Mouse (Mus musculus) spleen, adult 12 weeks (tissue): ENCODE measurements around the gene Wdr18.

Experiments
- DNase-seq: peaks from one replicate; pipeline ENCODE4 v3.0.0; 2022; ENCODE audit warnings: low spot score

Gene Wdr18

GRCm38 (mm10) chr10:79927324-79928029, 32.5 kb upstream of the Wdr18 start:
- DNase-seq = peak; percentile 47

DNA sequence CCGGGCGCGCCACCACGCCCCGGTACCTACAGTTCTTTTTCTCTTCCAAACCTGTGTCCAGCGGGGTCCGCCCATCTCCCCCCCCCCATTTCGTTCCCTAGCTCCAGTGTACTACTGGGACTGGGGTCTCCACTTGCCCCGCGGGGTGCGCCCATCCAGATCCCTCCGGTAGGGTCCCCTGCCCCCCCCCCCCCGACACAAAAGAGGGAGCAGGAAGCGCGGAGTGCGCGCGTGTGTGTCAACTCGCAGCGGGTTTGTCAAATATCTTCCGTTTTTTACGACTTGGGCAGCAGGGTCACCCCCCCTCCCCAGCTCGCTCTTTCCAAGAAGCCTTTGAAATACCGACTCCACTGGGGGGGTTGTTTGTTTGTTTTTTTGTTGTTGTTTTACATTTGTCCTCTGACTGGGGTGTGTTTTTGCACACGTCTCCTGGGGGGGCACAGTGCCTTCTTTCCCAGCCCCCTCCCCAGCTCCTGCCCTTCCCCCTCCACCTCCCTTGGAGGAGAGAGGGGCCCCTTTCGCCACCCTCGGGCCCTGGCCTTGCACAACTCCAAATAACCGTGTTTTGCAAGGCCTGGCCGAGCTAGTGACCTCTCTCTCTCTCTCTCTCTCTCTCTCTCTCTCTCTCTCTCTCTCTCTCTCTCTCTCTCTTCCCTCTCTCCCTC, 31.8 kb upstream of the Wdr18 start:
- no peak for DNase-seq

- no peak for DNase-seq
Observed at GRCm38 (mm10) chr10:79928907-79929701, 30.8 kb upstream of the Wdr18 start.

DNA sequence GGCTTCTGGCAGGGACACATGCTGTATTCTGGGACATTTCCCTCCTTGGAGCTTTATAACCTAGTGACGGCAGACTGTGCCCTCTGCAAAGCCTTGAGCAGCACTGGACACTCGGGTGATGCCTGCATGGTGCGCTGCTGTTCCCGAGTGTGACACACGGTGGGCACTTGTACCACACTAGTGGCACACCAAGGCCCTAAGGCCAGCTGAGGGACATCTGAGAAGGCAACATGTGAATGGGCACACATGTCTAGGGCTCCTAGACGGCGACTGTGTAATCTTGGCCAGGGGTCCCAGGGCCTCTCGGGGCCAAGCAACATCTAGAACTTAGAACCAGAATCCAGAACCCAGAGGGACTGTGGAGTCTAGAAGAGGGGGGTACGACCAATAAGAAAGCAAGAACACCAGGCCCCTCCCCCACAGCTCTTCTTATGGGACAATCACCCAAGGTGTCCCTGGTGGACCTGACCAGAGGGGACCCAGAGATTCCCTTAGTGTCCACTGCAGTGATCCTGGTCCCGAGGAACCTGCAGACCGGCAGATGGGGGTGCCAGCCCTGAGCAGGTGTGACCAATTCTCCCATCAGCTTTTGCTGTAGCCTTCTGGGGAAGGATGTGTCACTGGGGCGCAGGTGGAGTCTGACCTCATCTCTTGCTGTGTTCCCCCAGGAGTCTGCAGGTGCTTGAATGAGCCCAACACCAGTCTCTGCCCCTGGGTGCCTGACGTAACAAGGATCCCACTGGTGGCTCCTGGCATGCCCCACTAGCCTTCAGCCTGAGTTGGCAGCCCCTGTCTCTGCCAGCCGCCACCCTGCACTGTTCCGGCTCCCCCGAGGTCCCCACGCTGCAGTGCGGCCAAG, 29.8 kb upstream of the Wdr18 start:
- no peak for DNase-seq

- DNase-seq = no peak
Observed at GRCm38 (mm10) chr10:79930826-79931186, 29.1 kb upstream of the Wdr18 start.

DNA sequence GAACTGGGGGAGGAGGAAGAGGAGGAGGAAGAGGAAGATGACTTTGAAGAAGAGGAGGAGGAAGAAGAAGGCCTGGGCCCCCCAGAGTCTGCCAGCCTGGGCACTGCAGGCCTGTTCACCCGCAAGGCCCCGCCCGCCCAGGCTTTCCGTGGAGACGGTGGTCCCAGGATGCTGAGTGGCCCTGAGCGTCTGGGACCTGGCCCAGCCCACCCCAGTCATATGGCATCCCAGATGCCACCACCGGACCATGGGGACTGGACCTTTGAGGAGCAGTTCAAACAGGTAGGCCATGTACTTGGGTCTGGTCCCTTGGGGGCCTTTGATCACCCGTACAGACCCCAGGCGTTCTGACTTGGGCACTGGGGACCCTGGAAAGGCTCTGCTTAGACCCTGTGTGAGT, 28.2 kb upstream of the Wdr18 start:
- DNase-seq = no peak

DNA sequence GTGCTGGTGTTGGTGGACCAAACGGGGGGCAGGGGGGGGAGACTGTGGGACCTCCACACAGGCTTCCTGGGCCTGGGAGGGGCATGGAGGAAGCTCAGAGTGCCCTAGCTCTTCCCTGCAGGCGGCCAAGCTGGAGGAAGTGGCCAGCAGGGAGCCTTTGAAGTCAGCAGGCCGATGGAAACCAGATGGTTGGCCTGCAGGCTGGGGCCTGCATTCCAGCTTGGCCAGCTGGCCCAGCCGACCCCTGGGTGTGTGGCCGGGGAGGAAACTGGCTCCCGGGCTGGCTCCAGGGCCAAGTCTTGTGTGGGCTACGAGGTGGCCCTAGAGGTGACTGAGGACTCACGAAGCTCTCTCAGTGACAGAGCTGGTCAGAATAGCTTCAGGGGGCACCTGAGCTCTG, 27.2 kb upstream of the Wdr18 start:
- DNase-seq = no peak

DNA sequence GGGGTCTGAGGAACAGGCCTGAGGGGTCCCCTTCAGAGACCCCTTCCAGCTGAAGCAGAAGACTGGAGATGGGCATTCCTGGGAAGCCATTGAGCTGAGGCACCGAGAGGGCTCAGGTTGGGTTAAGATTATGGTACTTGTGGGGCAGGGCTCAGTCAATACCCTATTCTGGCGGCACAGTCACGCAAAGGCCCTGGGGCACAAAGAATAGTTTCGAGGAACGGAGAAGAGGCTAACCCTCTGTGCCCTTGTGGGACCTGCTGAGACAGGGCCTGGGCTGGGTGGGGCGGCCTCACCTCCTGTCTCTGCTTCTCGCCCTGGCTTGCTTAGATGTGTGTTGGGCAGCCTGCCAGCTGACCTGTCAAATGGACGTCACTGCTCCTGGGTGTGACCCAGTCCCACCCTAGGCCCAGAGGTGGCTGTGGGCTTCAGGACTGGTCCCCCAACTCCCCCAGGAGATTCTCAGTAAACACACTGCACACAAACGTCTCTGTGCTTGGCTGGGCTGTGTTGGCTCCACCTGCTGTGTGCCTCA, 26.7 kb upstream of the Wdr18 start:
- no peak for DNase-seq

DNA sequence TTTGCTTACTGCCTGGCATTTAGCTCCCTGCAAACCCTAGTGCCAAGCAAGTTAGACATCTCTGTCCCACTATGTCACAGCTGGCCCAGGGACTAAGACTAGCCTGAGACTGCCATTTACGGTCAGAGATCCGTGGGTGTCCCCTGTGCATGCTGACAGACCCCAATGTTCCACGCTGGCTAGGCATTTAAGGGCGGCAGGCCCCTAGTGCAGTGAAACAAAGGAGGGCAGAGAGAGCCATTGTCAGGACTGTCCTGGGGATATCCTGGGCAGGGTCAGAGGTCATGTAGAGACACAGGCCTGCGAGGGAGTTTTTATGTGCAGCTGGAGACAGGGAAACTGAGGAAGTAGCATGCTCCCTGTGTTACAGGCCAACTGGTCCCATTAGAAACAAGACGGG, 26.1 kb upstream of the Wdr18 start:
- DNase-seq = no peak

GRCm38 (mm10) chr10:79934272-79934721, 25.7 kb upstream of the Wdr18 start:
- DNase-seq = no peak

- DNase-seq = no peak
Observed at GRCm38 (mm10) chr10:79934794-79935569, 25.0 kb upstream of the Wdr18 start.

DNA sequence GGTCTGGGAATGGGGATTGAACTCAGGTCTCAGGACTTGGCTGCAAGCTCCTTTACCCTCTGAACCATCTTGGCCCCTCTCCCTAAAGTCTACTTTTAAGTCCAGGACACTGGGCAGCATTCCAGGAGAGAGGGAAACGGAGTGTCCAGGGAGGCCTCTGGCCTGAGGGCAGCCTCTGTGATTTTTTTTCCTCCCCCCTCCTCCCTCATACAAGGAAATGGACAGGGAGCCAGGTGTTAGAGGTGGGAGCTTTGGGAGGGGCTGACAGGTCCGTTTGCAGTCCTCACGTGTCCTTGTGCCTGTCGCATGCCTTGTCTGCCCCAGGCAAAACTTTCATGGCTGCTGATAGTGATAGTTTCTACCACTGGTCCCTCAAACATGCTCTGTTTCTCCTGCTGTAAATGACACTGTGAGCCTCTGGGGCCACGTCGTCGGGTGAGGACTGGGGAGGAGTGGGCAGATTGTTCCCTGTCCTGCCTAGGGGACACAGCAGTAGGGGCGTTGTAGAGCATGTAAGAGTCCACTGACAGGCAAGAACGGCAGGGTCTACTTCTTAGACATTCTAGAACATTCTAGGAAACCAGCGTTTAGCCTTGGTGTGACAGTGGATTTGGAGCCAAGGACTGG, 23.6 kb upstream of the Wdr18 start:
- no peak for DNase-seq

GRCm38 (mm10) chr10:79936911-79937441, 23.0 kb upstream of the Wdr18 start:
- DNase-seq = peak; percentile 82

GRCm38 (mm10) chr10:79937775-79938526, 22.0 kb upstream of the Wdr18 start:
- no peak for DNase-seq

GRCm38 (mm10) chr10:79940749-79941148, 19.2 kb upstream of the Wdr18 start:
- peak; percentile 64 for DNase-seq

GRCm38 (mm10) chr10:79942988-79943387, 17.0 kb upstream of the Wdr18 start:
- DNase-seq = no peak

DNA sequence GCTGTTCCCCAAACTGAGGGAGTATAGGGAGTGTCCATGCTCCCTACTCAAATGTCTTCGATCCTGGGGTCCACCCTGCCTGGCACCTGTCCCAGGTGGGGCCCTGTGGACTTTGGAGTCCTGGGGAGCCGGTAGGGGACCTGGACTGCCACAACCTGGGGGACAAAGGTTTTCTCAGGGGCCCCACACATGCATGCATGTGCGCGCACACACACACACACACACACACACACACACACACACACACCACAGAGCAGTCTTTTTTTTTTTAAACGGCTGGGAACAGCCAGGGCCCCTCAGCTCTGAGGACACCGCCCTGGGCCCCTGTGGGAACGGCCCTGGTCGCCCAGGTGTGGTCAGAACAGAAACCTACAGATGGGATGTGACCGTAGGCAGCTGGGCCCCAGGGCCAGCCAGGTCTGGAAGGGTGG, 16.5 kb upstream of the Wdr18 start:
- no peak for DNase-seq

DNA sequence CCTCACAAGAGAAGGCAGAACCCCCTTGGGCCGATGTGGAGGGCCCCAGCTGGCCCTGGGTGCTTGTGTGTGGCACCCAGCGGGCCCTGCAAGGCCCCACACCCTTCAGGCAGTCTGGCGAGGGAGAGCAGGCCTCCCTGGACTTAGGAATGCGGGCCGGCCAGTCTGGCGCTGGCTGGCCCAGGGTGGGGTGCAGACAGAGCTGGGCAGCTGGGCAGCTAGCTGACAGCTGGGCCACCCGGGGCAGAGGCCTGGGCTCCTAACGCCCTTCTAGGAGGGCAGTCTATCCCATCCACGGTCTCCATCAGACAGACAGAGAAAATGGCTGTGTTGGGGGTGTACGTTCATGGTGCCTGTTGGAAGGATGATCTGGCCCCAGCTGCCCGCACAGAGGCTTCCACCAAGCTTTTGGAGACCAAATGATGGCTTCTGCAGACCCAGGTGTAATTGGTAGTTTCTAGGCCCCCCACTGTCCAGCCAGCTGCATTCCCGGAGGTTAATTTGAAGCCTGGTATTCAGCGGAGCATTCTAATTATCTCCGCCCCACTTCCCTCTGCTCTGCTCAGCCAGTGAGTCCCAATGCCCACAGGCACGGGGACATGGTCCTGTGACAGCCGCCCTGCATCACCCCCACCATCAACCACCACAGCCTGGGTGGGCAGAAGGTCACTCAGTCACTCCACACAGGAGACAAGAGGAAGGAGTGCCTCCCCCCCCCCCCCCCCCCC, 14.3 kb upstream of the Wdr18 start:
- no peak for DNase-seq
